Mouse (Mus musculus) limb, embryonic 10.5 days (tissue): ENCODE measurements around the gene Adrm1. TPM values are rescaled to one million over a fixed set of nuclear protein-coding genes. Genes with fewer than 3 reads are reported as not detected.

Experiments
- DNase-seq: peaks from one replicate; pipeline ENCODE4 v3.0.0-alpha.2; 2017; ENCODE audit warnings: low spot score
- H3K27ac ChIP-seq: fragments of 300-500 bp; sonication (generic); 2 replicates; pipeline ENCODE4 v1.5.1; 2016; ENCODE audit warnings: mild to moderate bottlenecking
- H3K27me3 ChIP-seq: fragments of 300-500 bp; sonication (generic); 2 replicates; pipeline ENCODE4 v1.6.1; 2016; ENCODE audit warnings: low read depth, mild to moderate bottlenecking; ENCODE audit not compliant: poor library complexity, severe bottlenecking
- H3K36me3 ChIP-seq: fragments of 300-500 bp; sonication (generic); 2 replicates; pipeline ENCODE4 v1.6.1; 2016; ENCODE audit warnings: mild to moderate bottlenecking, moderate library complexity
- H3K4me1 ChIP-seq: fragments of 300-500 bp; sonication (generic); 2 replicates; pipeline ENCODE4 v1.6.1; 2016
- H3K4me3 ChIP-seq: fragments of 300-500 bp; sonication (generic); 2 replicates; pipeline ENCODE4 v1.5.1; 2016; ENCODE audit warnings: mild to moderate bottlenecking, moderate library complexity
- H3K9me3 ChIP-seq: fragments of 300-500 bp; sonication (generic); replicated peaks from 2 replicates; pipeline ENCODE4 v1.6.1; 2016; ENCODE audit warnings: mild to moderate bottlenecking
- WGBS: fragments of 180-500 bp; shearing (Covaris S2); methylation state at CpG from one replicate; pipeline ENCODE4 v1.1.7; 2016; 5-methylcytosine and 5-hydroxymethylcytosine counted together
- microRNA-seq: library from miRNA; unstranded; fragments of <30 nt; microRNA quantifications from one replicate; pipeline ENCODE4, GENCODE M21; 2017
- polyA plus RNA-seq: library from polyadenylated mRNA; unstranded; fragments of >200 nt; fragmentation: Nextera tagmentation; extraction: Ambion mirVana; gene quantifications from 2 replicates; pipeline ENCODE4 v1.2.1, GENCODE M21; 2016

Gene Adrm1
- polyA plus RNA-seq, 1 experiment from 2014 or later, result 264 TPM

GRCm38 (mm10) chr2:180225044-180225761 lies 53.9 kb downstream of the Adrm1 start:
- peak overlapping the region; percentile 83 for H3K27ac ChIP-seq

More at GRCm38 (mm10) chr2:180225044-180225761, 53.9 kb downstream of the Adrm1 start:
- under 1% methylated on average over 55 of the region's 55 CpGs for WGBS
- Histone ChIP-seq H3K4me3 (peak overlapping the region; percentile 77), H3K36me3 (no peaks in the 10 kb centered on the region), H3K9me3 (no peaks in the 10 kb centered on the region), H3K4me1 (peaks cover 68% of the 10 kb centered on the region), H3K27me3 (peaks cover 45% of the 10 kb centered on the region)
- no peak for DNase-seq

Small RNA genes lying within 50 kb of the gene (microRNA-seq; reads per million reads assigned to microRNA genes)
- gene Mir7005, result not detected

Other genes with a start within 250 kb of the Adrm1 start
- gene Taf4, start 194.8 kb upstream of the Adrm1 start, polyA plus RNA-seq, result 2.7 and 3.3 TPM in 2 replicates
- gene Lsm14b, start 146.5 kb upstream of the Adrm1 start, polyA plus RNA-seq, result 8.1 and 9.1 TPM in 2 replicates
- 868 and 947 TPM in 2 replicates for gene Psma7, start 129.1 kb upstream of the Adrm1 start, polyA plus RNA-seq
- 5.8 and 7.4 TPM in 2 replicates for gene Ss18l1, start 129.0 kb upstream of the Adrm1 start, polyA plus RNA-seq
- 32.1 and 33.1 TPM in 2 replicates for gene Mtg2, start 100.9 kb upstream of the Adrm1 start, polyA plus RNA-seq
- gene Hrh3, start 67.0 kb upstream of the Adrm1 start, polyA plus RNA-seq, result not detected in 2 replicates
- gene Osbpl2, start 52.2 kb upstream of the Adrm1 start, polyA plus RNA-seq, result 18.5 and 25.6 TPM in 2 replicates
- 18.1 and 18.2 TPM in 2 replicates for gene Lama5, start 54.4 kb downstream of the Adrm1 start, polyA plus RNA-seq
- gene Rps21, start 85.9 kb downstream of the Adrm1 start, polyA plus RNA-seq, result 530 and 637 TPM in 2 replicates
- 14.6 and 16.4 TPM in 2 replicates for gene Cables2, start 102.0 kb downstream of the Adrm1 start, polyA plus RNA-seq
- gene Rbbp8nl, start 118.4 kb downstream of the Adrm1 start, polyA plus RNA-seq, result 0.50 and 0.78 TPM in 2 replicates
- 0.83 and 2.8 TPM in 2 replicates for gene Gata5, start 163.2 kb downstream of the Adrm1 start, polyA plus RNA-seq